Mouse (Mus musculus) left cerebral cortex, adult 2 months (tissue): ENCODE results near the gene Cyp3a44. TPM values are rescaled to one million over a fixed set of nuclear protein-coding genes. Genes with fewer than 3 reads are reported as not detected.
"Not testable (repeated sequence)": the region's sequence is repeated elsewhere in the genome, so short reads cannot be mapped to it uniquely, and the experiment has no call there.

ENCODE experiments used
- DNase-seq, 2 experiments: peaks; one replicate each; pipeline ENCODE4 v3.0.0; 2021 to 2022; ENCODE audit warnings: low spot score in 2 of 2, mixed read lengths in 1 of 2; ENCODE audit errors: extremely low spot score in 1 of 2
- H3K27ac ChIP-seq: fragments of 200-600 bp; 2 replicates; pipeline ENCODE4 v1.8.1; 2022
- H3K4me3 ChIP-seq: fragments of 200-600 bp; 2 replicates; pipeline ENCODE4 v1.8.1; 2022
- intact Hi-C: fragments of 180-260 bp; cut with DNase I; formaldehyde crosslinking; loops from one replicate; pipeline ENCODE4 v1.15.1; 2025
- long read RNA-seq, 2 experiments: library from polyadenylated mRNA; stranded (forward); transcript quantifications; one replicate each; pipeline ENCODE4 v2.0.0; 2021; ENCODE audit warnings: borderline mapping rate in 2 of 2
- total RNA-seq, 2 experiments: library from RNA; stranded (reverse); gene quantifications; 2 replicates each; pipeline ENCODE4 v1.2.3; 2021

Cyp3a44 gene
- total RNA-seq: not detected
- long read RNA-seq, experiment 1: 0 reads
- long read RNA-seq, experiment 2: 0 reads

- DNase-seq, H3K27ac ChIP-seq, H3K4me3 ChIP-seq, intact Hi-C loops: not testable (repeated sequence)
Measured at GRCm38 (mm10) chr5:145805796-145806195, at the start of gene Cyp3a44. Cyp3a44 (minus strand) TSS chr5:145805874.

- DNase-seq: not testable (repeated sequence)
Measured at GRCm38 (mm10) chr5:145800229-145800628, 5.4 kb downstream of the Cyp3a44 start.

GRCm38 (mm10) chr5:145793232-145793631 lies 12.4 kb downstream of the Cyp3a44 start:
- DNase-seq, intact Hi-C loops, H3K4me3 ChIP-seq, H3K27ac ChIP-seq: not testable (repeated sequence)

More at GRCm38 (mm10) chr5:145800229-145800628, 5.4 kb downstream of the Cyp3a44 start:
- H3K4me3 ChIP-seq, H3K27ac ChIP-seq, intact Hi-C loops: not testable (repeated sequence)

GRCm38 (mm10) chr5:145737512-145737911 lies 68.2 kb downstream of the Cyp3a44 start:
- not testable (repeated sequence) for H3K27ac ChIP-seq, H3K4me3 ChIP-seq

More at GRCm38 (mm10) chr5:145737512-145737911, 68.2 kb downstream of the Cyp3a44 start:
- DNase-seq, intact Hi-C loops: not testable (repeated sequence)

Other genes with a start within 250 kb of the Cyp3a44 start
- not detected for gene Cyp3a41b, start 221.1 kb downstream of the Cyp3a44 start, total RNA-seq
- not detected for gene Cyp3a41a, start 85.7 kb downstream of the Cyp3a44 start, total RNA-seq
- not detected for gene Cyp3a11, start 74.1 kb upstream of the Cyp3a44 start, total RNA-seq
- gene Cyp3a25, start 203.7 kb upstream of the Cyp3a44 start, total RNA-seq: not detected